Mouse (Mus musculus) heart, adult 2 months (tissue): ENCODE data around the gene Mia. TPM values are rescaled to one million over a fixed set of nuclear protein-coding genes. Genes with fewer than 3 reads are reported as not detected.
A peak's percentile ranks its signal among the peaks of the same experiment; 100 is the strongest.

Experiments used
- DNase-seq, 2 experiments: peaks; one replicate each; pipeline ENCODE4 v3.0.0; 2021
- H3K27ac ChIP-seq: fragments of 200-600 bp; 2 replicates; pipeline ENCODE4 v1.8.1; 2022
- H3K27me3 ChIP-seq: fragments of 200-500 bp; 2 replicates; pipeline ENCODE4 v1.6.1; 2012; ENCODE audit warnings: mild to moderate bottlenecking, low read length, inconsistent platforms, mixed read lengths; ENCODE audit not compliant: control insufficient read depth, insufficient read depth
- H3K36me3 ChIP-seq: fragments of 200-500 bp; 2 replicates; pipeline ENCODE4 v1.6.1; 2012; ENCODE audit warnings: low read length, inconsistent platforms; ENCODE audit not compliant: control insufficient read depth, insufficient read depth
- H3K4me1 ChIP-seq: fragments of 200-500 bp; 2 replicates; pipeline ENCODE4 v1.6.1; 2011; ENCODE audit warnings: low read length; ENCODE audit not compliant: control insufficient read depth, insufficient read depth
- H3K4me3 ChIP-seq: fragments of 200-600 bp; 2 replicates; pipeline ENCODE4 v1.8.1; 2022
- H3K79me2 ChIP-seq: fragments of 200-500 bp; replicated peaks from 2 replicates; pipeline ENCODE4 v1.6.1; 2012; ENCODE audit warnings: mild to moderate bottlenecking, inconsistent platforms, low read length, moderate library complexity, mixed read lengths; ENCODE audit not compliant: control insufficient read depth, insufficient read depth
- H3K9ac ChIP-seq: fragments of 200-500 bp; 2 replicates; pipeline ENCODE4 v1.6.1; 2012; ENCODE audit warnings: low read depth, mild to moderate bottlenecking, control low read depth, inconsistent platforms, low read length, mixed read lengths
- CTCF ChIP-seq: fragments of 200-600 bp; IDR thresholded peaks from 2 replicates; pipeline ENCODE4 v1.8.1; 2022; ENCODE audit warnings: antibody characterized with exemption, mild to moderate bottlenecking, moderate library complexity
- EP300 ChIP-seq: fragments of 200-500 bp; IDR thresholded peaks from 2 replicates; pipeline ENCODE4 v1.6.1; 2011; ENCODE audit warnings: low read depth, low read length, control low read depth; ENCODE audit not compliant: insufficient read depth
- POLR2A ChIP-seq: fragments of 200-500 bp; IDR thresholded peaks from 2 replicates; pipeline ENCODE4 v1.6.1; 2011; ENCODE audit warnings: mild to moderate bottlenecking, low read depth, low read length, control low read depth; ENCODE audit not compliant: insufficient read depth
- WGBS: fragments of 180-500 bp; shearing (Covaris S2); methylation state at CpG from one replicate; pipeline ENCODE4 v1.1.7; 2018; 5-methylcytosine and 5-hydroxymethylcytosine counted together
- intact Hi-C: fragments of 180-260 bp; cut with DNase I; formaldehyde crosslinking; loops from one replicate; pipeline ENCODE4 v1.15.1; 2025
- microRNA-seq, 2 experiments: library from miRNA; unstranded; fragments of <30 nt; microRNA quantifications; one replicate each; pipeline ENCODE4 v1.2.0; 2021
- polyA plus RNA-seq: library from polyadenylated mRNA; depleted of rRNA; stranded (reverse); fragments of >200 nt; gene quantifications from 2 replicates; pipeline ENCODE4 v1.2.3, GENCODE M21; 2012; rRNA removed
- total RNA-seq, 2 experiments: library from RNA; stranded (reverse); gene quantifications; 2 replicates each; pipeline ENCODE4 v1.2.3; 2021

Mia gene
- total and polyA plus RNA-seq, 3 experiments, result 0.39 to 0.78 TPM; not detected in 1

GRCm38 (mm10) chr7:27133156-27133555 lies 47.8 kb downstream of the Mia start:
- DNase-seq, result no peak
- Histone ChIP-seq H3K79me2 (no peaks in the 10 kb centered on the region), H3K27me3 (no peaks in the 10 kb centered on the region), H3K4me3 (no peak overlapping the region), H3K27ac (no peak overlapping the region), H3K36me3 (no peaks in the 10 kb centered on the region), H3K4me1 (no peaks in the 10 kb centered on the region), H3K9ac (no peak overlapping the region)
- TF ChIP-seq EP300 (no peak), CTCF (no peak), POLR2A (no peak)
- intact Hi-C loops, result loop anchor here (2.0 to 5.0 kb wide), 3 partner anchors 144 to 554 kb away; partner anchors contain the start of gene Zfp607b
- WGBS, result 38% methylated on average over 12 of the region's 12 CpGs

GRCm38 (mm10) chr7:27132588-27132987 lies 48.4 kb downstream of the Mia start:
- Histone ChIP-seq H3K4me1 (no peaks in the 10 kb centered on the region), H3K9ac (no peak overlapping the region), H3K79me2 (no peaks in the 10 kb centered on the region), H3K27me3 (no peaks in the 10 kb centered on the region), H3K36me3 (no peaks in the 10 kb centered on the region), H3K27ac (no peak overlapping the region), H3K4me3 (no peak overlapping the region)
- DNase-seq, result peak; percentile 28 to 54
- intact Hi-C loops, result loop anchor here (2.0 to 5.0 kb wide), 3 partner anchors 144 to 555 kb away; partner anchors contain the start of gene Zfp607b
- TF ChIP-seq EP300 (no peak), CTCF (peak; percentile 70), POLR2A (no peak)
- 12% methylated on average over 10 of the region's 10 CpGs for WGBS

GRCm38 (mm10) chr7:27131387-27131786 lies 49.6 kb downstream of the Mia start:
- Histone ChIP-seq H3K27me3 (no peaks in the 10 kb centered on the region), H3K4me3 (no peak overlapping the region), H3K36me3 (no peaks in the 10 kb centered on the region), H3K9ac (no peak overlapping the region), H3K4me1 (no peaks in the 10 kb centered on the region), H3K79me2 (no peaks in the 10 kb centered on the region), H3K27ac (no peak overlapping the region)
- WGBS, result 58% methylated on average over 2 of the region's 2 CpGs
- intact Hi-C loops, result loop anchor here (5.0 kb wide), 1 partner anchor 556 kb away; the partner anchor contains the start of gene Zfp607b
- DNase-seq, result no peak
- TF ChIP-seq CTCF, result peak; percentile 24; the same call in 1 of the 2 replicates
- TF ChIP-seq EP300, result no peak

GRCm38 (mm10) chr7:27130521-27131370 lies 50.2 kb downstream of the Mia start:
- WGBS, result 83% methylated on average over 22 of the region's 22 CpGs
- no peaks in the 10 kb centered on the region for H3K27me3 ChIP-seq

GRCm38 (mm10) chr7:27129811-27130210 lies 51.1 kb downstream of the Mia start:
- WGBS, result 83% methylated on average over 12 of the region's 12 CpGs
- TF ChIP-seq POLR2A (no peak), EP300 (no peak), CTCF (no peak)

More at GRCm38 (mm10) chr7:27130521-27131370, 50.2 kb downstream of the Mia start:
- no peak overlapping the region for H3K27ac ChIP-seq
- TF ChIP-seq EP300 (no peak), CTCF (no peak), POLR2A (no peak)
- H3K36me3 ChIP-seq, result no peaks in the 10 kb centered on the region
- H3K79me2 ChIP-seq, result no peaks in the 10 kb centered on the region
- DNase-seq, result no peak
- intact Hi-C loops, result loop anchor here (5.0 kb wide), 1 partner anchor 557 kb away; the partner anchor contains the start of gene Zfp607b
- no peak overlapping the region for H3K9ac ChIP-seq
- no peak overlapping the region for H3K4me3 ChIP-seq
- no peaks in the 10 kb centered on the region for H3K4me1 ChIP-seq

More at GRCm38 (mm10) chr7:27129811-27130210, 51.1 kb downstream of the Mia start:
- no peaks in the 10 kb centered on the region for H3K27me3 ChIP-seq
- no peak overlapping the region for H3K27ac ChIP-seq
- no peak overlapping the region for H3K4me3 ChIP-seq
- H3K36me3 ChIP-seq, result no peaks in the 10 kb centered on the region
- H3K4me1 ChIP-seq, result no peaks in the 10 kb centered on the region
- intact Hi-C loops, result loop anchor here (5.0 to 10.0 kb wide), 2 partner anchors 355 to 557 kb away; partner anchors contain the start of gene Zfp607b
- H3K9ac ChIP-seq, result no peak overlapping the region
- DNase-seq, result no peak
- H3K79me2 ChIP-seq, result no peaks in the 10 kb centered on the region

Small RNA genes lying within 50 kb of the gene (microRNA-seq; reads per million reads assigned to microRNA genes)
- gene Mir1191 (0 reads per million in 2 experiments), gene Mir3101 (0.39 to 0.56 reads per million in 2 experiments)

Other genes starting within 250 kb of the Mia start
- gene Cyp2a22, start 241.8 kb downstream of the Mia start, total RNA-seq, result not detected
- not detected in 2 replicates for gene Cyp2a22, start 241.8 kb downstream of the Mia start, polyA plus RNA-seq
- not detected for gene Cyp2a12, start 152.1 kb downstream of the Mia start, total RNA-seq
- gene Cyp2a12, start 152.1 kb downstream of the Mia start, polyA plus RNA-seq, result 0.38 TPM in 1 of 2 replicates, not detected in the other
- gene Cyp2f2, start 61.2 kb downstream of the Mia start, total RNA-seq, result under 1 TPM; 0.60 to 0.93 TPM
- 0.94 and 220 TPM in 2 replicates for gene Cyp2f2, start 61.2 kb downstream of the Mia start, polyA plus RNA-seq
- not detected for gene Cyp2t4, start 27.4 kb downstream of the Mia start, total RNA-seq
- gene Cyp2t4, start 27.4 kb downstream of the Mia start, polyA plus RNA-seq, result not detected in 2 replicates
- gene Egln2, start 14.4 kb downstream of the Mia start, total RNA-seq, result 10 to 100 TPM; 51.8 to 64.4 TPM
- 52.4 and 57.7 TPM in 2 replicates for gene Egln2, start 14.4 kb downstream of the Mia start, polyA plus RNA-seq
- 10 to 100 TPM; 11.0 TPM for gene Rab4b, start 2.3 kb downstream of the Mia start, total RNA-seq
- 22.4 and 23.1 TPM in 2 replicates for gene Rab4b, start 2.3 kb downstream of the Mia start, polyA plus RNA-seq
- under 1 TPM in 1 of 2 experiments, not detected in 1; 0.16 TPM for gene Gm21983, start 71 bp downstream of the Mia start, total RNA-seq
- gene Gm21983, start 71 bp downstream of the Mia start, polyA plus RNA-seq, result not detected in 2 replicates
- gene BC024978, start 14.6 kb upstream of the Mia start, total RNA-seq, result 10 to 100 TPM; 14.2 TPM
- gene BC024978, start 14.6 kb upstream of the Mia start, polyA plus RNA-seq, result 11.3 and 13.9 TPM in 2 replicates
- 10 to 100 TPM; 40.6 to 41.3 TPM for gene Snrpa, start 15.1 kb upstream of the Mia start, total RNA-seq
- 85.0 and 87.1 TPM in 2 replicates for gene Snrpa, start 15.1 kb upstream of the Mia start, polyA plus RNA-seq
- 1 to 10 TPM; 4.2 to 4.8 TPM for gene Itpkc, start 47.5 kb upstream of the Mia start, total RNA-seq
- 4.2 and 4.4 TPM in 2 replicates for gene Itpkc, start 47.5 kb upstream of the Mia start, polyA plus RNA-seq
- gene Coq8b, start 51.9 kb upstream of the Mia start, total RNA-seq, result 1 to 10 TPM; 7.5 to 8.3 TPM
- 11.6 and 19.4 TPM in 2 replicates for gene Coq8b, start 51.9 kb upstream of the Mia start, polyA plus RNA-seq
- 1 to 10 TPM; 3.7 to 6.1 TPM for gene Numbl, start 77.3 kb upstream of the Mia start, total RNA-seq
- 7.8 and 9.7 TPM in 2 replicates for gene Numbl, start 77.3 kb upstream of the Mia start, polyA plus RNA-seq
- gene Ltbp4, start 156.5 kb upstream of the Mia start, total RNA-seq, result 100 to 1,000 TPM; 187 to 221 TPM
- 349 and 374 TPM in 2 replicates for gene Ltbp4, start 156.5 kb upstream of the Mia start, polyA plus RNA-seq
- gene Shkbp1, start 174.9 kb upstream of the Mia start, total RNA-seq, result 1 to 10 TPM; 4.6 to 7.1 TPM
- 17.3 and 20.2 TPM in 2 replicates for gene Shkbp1, start 174.9 kb upstream of the Mia start, polyA plus RNA-seq
- under 1 TPM in 1 of 2 experiments, not detected in 1; 0.52 TPM for gene Gm20479, start 176.3 kb upstream of the Mia start, total RNA-seq
- not detected in 2 replicates for gene Gm20479, start 176.3 kb upstream of the Mia start, polyA plus RNA-seq